Mouse (Mus musculus) ES-Bruce4 (cell line): Measurements from ENCODE around the gene Ninl. TPM values are rescaled to one million over a fixed set of nuclear protein-coding genes. Genes with fewer than 3 reads are reported as not detected.
A peak's percentile ranks its signal among the peaks of the same experiment; 100 is the strongest.
"Not testable (repeated sequence)": the region's sequence is repeated elsewhere in the genome, so short reads cannot be mapped to it uniquely, and the experiment has no call there.

Source experiments
- H3K27ac ChIP-seq: 2 replicates; pipeline ENCODE4 v1.5.1; 2012; ENCODE audit warnings: low read length, inconsistent platforms; ENCODE audit not compliant: insufficient read depth
- H3K27me3 ChIP-seq: 2 replicates; pipeline ENCODE4 v1.6.1; 2012; ENCODE audit warnings: mild to moderate bottlenecking, low read length, inconsistent platforms; ENCODE audit not compliant: control insufficient read depth, poor library complexity, insufficient read depth, severe bottlenecking
- H3K36me3 ChIP-seq: 2 replicates; pipeline ENCODE4 v1.6.1; 2012; ENCODE audit warnings: inconsistent platforms, mild to moderate bottlenecking, low read length, moderate library complexity; ENCODE audit not compliant: control insufficient read depth, poor library complexity, insufficient read depth, severe bottlenecking
- H3K4me1 ChIP-seq: one replicate; pipeline ENCODE4 v1.8.1; 2011; ENCODE audit warnings: low read length; ENCODE audit not compliant: control insufficient read depth, insufficient read depth
- H3K4me3 ChIP-seq: 2 replicates; pipeline ENCODE4 v1.5.1; 2011; ENCODE audit warnings: low read depth, mild to moderate bottlenecking, low read length
- H3K9ac ChIP-seq: 2 replicates; pipeline ENCODE4 v1.6.1; 2012; ENCODE audit warnings: low read depth, mild to moderate bottlenecking, inconsistent platforms; ENCODE audit not compliant: poor library complexity, severe bottlenecking
- H3K9me3 ChIP-seq: replicated peaks from 2 replicates; pipeline ENCODE4 v1.6.1; 2012; ENCODE audit warnings: mild to moderate bottlenecking, low read length, inconsistent platforms; ENCODE audit not compliant: control insufficient read depth, poor library complexity, insufficient read depth, severe bottlenecking
- CTCF ChIP-seq: IDR thresholded peaks from one replicate; pipeline ENCODE4 v1.8.1; 2011; ENCODE audit warnings: low read depth, low read length
- EP300 ChIP-seq: IDR thresholded peaks from 2 replicates; pipeline ENCODE4 v1.6.1; 2011; ENCODE audit warnings: low read depth, low read length; ENCODE audit not compliant: insufficient read depth
- POLR2A ChIP-seq: IDR thresholded peaks from one replicate; pipeline ENCODE4 v1.8.1; 2011; ENCODE audit warnings: low read length; ENCODE audit not compliant: insufficient read depth
- polyA plus RNA-seq: library from polyadenylated mRNA; stranded (reverse); fragments of >200 nt; gene quantifications from 2 replicates; pipeline ENCODE4 v1.2.4, GENCODE M21; 2011; ENCODE audit warnings: low read depth; ENCODE audit not compliant: missing spikeins, insufficient read depth, insufficient read length

Ninl gene
- polyA plus RNA-seq, 1 experiment = 24.7 TPM

- no peak for TF ChIP-seq POLR2A
- no peak for TF ChIP-seq EP300
- TF ChIP-seq CTCF = no peak
- no peak overlapping the region for H3K4me3 ChIP-seq
Observed at GRCm38 (mm10) chr2:150955859-150956258, 83.3 kb downstream of the Ninl start.

DNA sequence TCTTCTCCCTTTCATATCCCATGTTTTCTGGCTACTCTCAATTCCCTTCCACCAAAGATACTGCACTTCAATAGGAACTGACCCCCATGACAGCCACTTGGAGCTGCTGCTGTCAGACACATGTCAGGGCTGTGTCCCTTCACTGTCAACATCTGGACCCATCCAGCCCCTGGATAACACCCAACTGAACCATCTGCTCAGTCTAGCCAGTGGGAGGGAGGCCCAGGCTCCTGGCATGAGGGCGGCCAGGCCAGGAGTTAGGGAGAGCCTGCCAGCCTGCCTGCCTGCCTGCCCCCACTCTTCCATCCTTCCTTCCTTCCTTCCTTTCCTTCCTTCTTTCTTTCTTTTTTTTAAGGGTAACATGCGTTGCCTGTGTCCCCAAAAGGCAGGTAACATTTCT is 88.0 kb downstream of the Ninl start:
- no peak overlapping the region for H3K9ac ChIP-seq
- H3K9me3 ChIP-seq = no peaks in the 10 kb centered on the region
- TF ChIP-seq EP300 (no peak), CTCF (no peak), POLR2A (no peak)
- peaks cover 2% of the 10 kb centered on the region for H3K4me1 ChIP-seq
- H3K4me3 ChIP-seq = no peak overlapping the region
- no peaks in the 10 kb centered on the region for H3K36me3 ChIP-seq
- no peak overlapping the region for H3K27ac ChIP-seq
- H3K27me3 ChIP-seq = no peaks in the 10 kb centered on the region

More at GRCm38 (mm10) chr2:150955859-150956258, 83.3 kb downstream of the Ninl start:
- H3K4me1 ChIP-seq = peaks cover 3% of the 10 kb centered on the region
- H3K27me3 ChIP-seq = no peaks in the 10 kb centered on the region
- no peaks in the 10 kb centered on the region for H3K36me3 ChIP-seq
- H3K9ac ChIP-seq = no peak overlapping the region
- no peaks in the 10 kb centered on the region for H3K9me3 ChIP-seq
- peak overlapping the region; percentile 84 for H3K27ac ChIP-seq

DNA sequence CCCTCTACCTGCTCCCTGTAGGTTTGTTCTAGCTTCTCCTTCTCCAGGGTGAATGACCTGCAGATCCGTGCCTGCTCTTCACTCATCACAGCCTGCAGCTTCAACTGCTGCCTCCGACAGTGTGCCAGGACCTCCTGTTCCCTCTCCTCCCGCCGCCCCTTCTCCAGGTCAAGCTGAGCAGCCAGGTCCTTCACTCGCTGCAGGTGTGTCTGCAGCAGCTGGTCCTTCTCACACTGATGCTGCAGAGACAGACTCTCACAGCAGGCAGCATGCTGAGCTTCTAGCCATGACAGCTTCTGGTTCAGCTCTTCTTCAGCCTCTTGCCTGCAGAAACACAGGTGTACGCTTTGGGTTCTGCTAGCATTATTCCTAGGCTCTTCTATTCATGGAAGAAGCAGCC is 89.1 kb downstream of the Ninl start:
- no peak overlapping the region for H3K27ac ChIP-seq
- no peak overlapping the region for H3K9ac ChIP-seq
- no peaks in the 10 kb centered on the region for H3K36me3 ChIP-seq
- TF ChIP-seq CTCF (no peak), EP300 (no peak), POLR2A (no peak)
- no peak overlapping the region for H3K4me3 ChIP-seq
- H3K9me3 ChIP-seq = no peaks in the 10 kb centered on the region
- H3K4me1 ChIP-seq = no peaks in the 10 kb centered on the region
- H3K27me3 ChIP-seq = no peaks in the 10 kb centered on the region

- no peak overlapping the region for H3K27ac ChIP-seq
- no peak for TF ChIP-seq POLR2A
- TF ChIP-seq CTCF = no peak
- no peak for TF ChIP-seq EP300
- no peaks in the 10 kb centered on the region for H3K27me3 ChIP-seq
- peaks cover 2% of the 10 kb centered on the region for H3K4me1 ChIP-seq
- H3K9me3 ChIP-seq = no peaks in the 10 kb centered on the region
- H3K4me3 ChIP-seq = no peak overlapping the region
- no peak overlapping the region for H3K9ac ChIP-seq
- no peaks in the 10 kb centered on the region for H3K36me3 ChIP-seq
Observed at GRCm38 (mm10) chr2:150949652-150950051, 89.5 kb downstream of the Ninl start.

DNA sequence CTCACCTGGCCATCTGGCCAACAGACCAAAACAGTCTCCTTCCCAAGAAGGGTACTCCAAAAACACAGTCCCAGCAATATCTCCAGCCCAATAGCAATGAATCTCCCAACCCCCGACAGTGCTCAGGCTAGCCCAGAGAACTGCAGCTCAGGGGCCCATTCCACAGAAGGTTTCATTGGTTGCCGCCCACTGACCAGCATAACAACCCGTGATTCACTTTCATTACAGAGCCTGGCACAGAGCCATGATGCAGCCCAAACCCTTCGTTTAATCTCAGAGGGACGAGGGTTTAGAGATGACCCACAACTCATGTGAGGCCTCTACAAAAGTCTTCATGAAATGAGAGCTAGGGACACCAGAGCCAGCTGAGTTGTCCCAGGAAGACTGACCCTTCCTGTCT is 90.4 kb downstream of the Ninl start:
- Histone ChIP-seq H3K27ac (peak overlapping the region; percentile 52), H3K9ac (no peak overlapping the region), H3K27me3 (no peaks in the 10 kb centered on the region), H3K4me1 (peaks cover 2% of the 10 kb centered on the region), H3K9me3 (no peaks in the 10 kb centered on the region), H3K36me3 (no peaks in the 10 kb centered on the region), H3K4me3 (no peak overlapping the region)
- no peak for TF ChIP-seq EP300
- TF ChIP-seq POLR2A = no peak
- TF ChIP-seq CTCF = no peak

DNA sequence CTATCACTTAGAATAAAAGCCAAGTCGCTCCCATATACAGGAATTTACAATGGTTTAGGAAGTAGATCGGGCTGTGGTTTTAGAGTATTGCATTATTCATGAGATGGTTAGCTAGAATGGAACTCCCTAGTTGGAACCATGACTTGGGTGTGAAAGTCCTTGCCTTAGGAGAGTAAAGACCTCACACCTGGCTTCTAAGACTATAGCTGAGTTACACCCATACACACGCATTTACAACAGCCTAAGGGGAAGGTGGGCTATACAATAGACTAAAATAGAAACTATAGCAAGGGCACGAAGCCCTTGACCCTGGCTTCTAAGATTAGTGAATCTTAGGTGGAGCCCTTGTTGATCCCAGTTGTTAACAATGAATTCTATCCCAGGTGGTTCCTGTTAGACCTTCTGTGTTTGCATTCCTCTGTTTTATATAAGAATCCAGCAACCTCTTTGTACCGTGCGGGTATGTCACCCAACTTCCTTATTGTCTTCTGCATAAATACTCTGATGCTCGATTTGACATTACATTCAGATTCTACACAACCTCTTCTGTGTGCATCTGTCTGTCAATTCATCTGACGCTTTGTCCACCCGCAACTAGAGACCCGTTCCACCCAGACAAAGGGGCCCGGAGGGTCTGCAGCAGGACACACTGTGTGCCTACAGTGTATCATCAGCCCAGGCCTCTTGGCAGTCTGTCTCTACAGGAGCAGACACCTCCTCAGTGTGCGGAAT is 91.1 kb downstream of the Ninl start:
- H3K27me3 ChIP-seq, H3K4me3 ChIP-seq, H3K36me3 ChIP-seq, H3K9ac ChIP-seq, H3K9me3 ChIP-seq, H3K4me1 ChIP-seq: not testable (repeated sequence)
- TF ChIP-seq EP300 = peak; percentile 34; the same call in 1 of the 2 replicates
- peak overlapping the region; percentile 52 for H3K27ac ChIP-seq

- not testable (repeated sequence) for H3K9me3 ChIP-seq, H3K4me3 ChIP-seq, H3K9ac ChIP-seq, H3K27me3 ChIP-seq, H3K4me1 ChIP-seq, H3K36me3 ChIP-seq
- peak overlapping the region; percentile 15; the same call in 1 of the 2 replicates for H3K27ac ChIP-seq
Observed at GRCm38 (mm10) chr2:150947341-150947740, 91.8 kb downstream of the Ninl start.
